Mouse (Mus musculus) skeletal muscle tissue, adult 2 months (tissue): ENCODE measurements at regions not wholly inside any gene's neighbourhood (a gene's known extent, or its start where the extent isn't known, plus 50 kb on each side); places are given as distances from the start of the nearest gene placed in this dataset.

ENCODE experiments used
- DNase-seq: peaks from one replicate; pipeline ENCODE4 v3.0.0-alpha.2; 2012; ENCODE audit warnings: low read depth, low spot score

GRCm38 (mm10) chr14:48054719-48055118, 65.9 kb upstream of the Peli2 start:
- no peak for DNase-seq

DNA sequence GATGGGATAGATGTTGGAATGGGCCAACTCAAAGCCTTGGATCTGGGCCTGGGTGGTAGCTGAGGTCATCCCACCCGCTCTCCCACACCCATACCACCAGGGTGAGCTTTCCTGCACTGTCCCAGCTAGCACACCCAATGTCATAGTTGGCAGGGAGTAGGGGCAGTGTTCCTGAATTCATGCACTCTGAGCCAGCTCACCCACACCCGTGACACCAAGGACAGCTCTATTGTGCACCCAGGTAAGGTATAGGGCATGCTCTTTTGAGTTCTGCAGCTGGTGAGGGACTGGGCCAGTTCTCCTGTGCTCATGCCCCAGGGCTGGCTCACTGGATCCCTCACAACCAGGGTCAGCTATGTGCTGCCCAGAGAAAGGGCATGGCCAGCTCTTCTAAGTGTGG, 64.8 kb upstream of the Peli2 start:
- DNase-seq: no peak

GRCm38 (mm10) chr14:48058234-48058868, 62.3 kb upstream of the Peli2 start:
- DNase-seq: no peak

DNA sequence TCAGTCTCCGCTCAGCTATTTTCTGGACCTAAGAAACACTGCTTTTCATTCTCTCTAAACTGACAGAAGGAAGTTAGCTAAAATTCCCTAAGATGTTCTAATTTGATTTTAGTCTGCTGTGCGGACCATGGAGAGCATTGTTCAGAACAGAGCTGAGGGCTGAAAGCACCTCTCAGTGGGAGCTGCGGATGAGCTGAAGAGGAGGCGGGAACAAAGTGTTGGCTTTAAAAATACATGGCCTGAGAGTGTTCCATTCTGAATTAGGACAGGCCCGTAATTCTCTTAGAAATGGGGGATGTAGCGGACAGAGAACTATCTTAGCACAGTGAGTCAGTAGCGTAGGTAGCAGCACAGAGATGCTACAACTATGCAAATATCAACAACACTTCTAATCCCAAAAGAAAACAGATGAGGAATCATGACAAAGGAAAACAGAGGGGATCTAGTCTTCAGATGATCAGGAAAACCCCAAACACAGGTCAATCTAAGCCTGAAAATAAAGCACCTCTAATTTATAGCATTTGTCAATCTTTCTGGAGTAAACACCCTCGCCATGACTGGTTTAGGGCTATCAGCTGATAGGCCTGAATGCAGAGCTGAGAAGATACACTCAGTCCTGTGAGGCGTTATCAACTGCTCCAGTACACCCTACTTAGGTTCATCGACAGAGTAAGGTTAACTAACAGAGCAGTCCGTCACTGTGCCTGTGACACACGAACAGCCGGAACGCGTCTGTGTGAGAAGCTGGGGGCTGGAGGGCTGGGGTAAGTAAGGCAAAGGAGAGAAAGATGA, 60.8 kb upstream of the Peli2 start:
- DNase-seq: no peak

- DNase-seq: no peak
Observed at GRCm38 (mm10) chr14:48068641-48069040, 52.0 kb upstream of the Peli2 start.
